Mouse (Mus musculus): ENCODE data around the gene Mcm8. TPM values are rescaled to one million over a fixed set of nuclear protein-coding genes. Genes with fewer than 3 reads are reported as not detected.

The Mcm8 gene
- 1 to 10 TPM; 1.0 to 1.3 TPM for total RNA-seq (2023)

DNA sequence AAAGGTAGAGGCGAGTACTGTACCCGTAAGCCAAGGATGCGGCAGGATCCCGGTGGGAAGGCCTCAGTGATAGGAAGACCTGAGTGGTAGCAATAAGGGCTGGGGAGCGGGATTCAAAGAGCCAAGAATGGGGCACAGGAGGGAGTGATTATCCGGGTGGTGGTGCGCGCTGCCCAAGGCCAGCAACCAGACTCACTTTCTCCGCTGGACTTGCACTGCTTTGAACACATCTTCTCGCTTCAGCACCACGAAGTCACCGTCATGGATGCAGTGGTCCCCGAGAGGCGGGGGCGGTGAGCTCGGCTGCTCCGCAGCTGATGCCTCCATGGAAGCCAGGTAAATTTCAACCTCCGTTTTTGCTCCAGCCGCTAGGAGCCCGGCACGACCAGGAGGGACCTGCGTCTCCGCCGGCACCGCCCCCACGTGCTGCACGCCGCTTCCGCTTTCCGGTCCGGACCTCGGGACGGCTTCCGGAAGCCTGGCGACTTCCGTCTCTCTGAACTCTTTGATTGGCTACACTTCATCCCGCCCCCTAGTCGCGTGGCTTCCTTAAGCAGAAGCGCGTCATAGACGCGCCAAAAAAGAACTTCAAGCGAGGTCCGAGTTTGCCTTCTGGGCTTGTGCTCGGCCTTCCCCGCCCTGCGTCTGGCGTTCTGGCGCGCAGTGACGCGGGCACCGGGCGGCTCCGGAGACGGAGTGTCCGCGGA lies at the start of gene Mcm8, which contains the start of gene Trmt6:
Mcm8 (plus strand) TSS at position 534 of the 707 bp plus-strand sequence.
Trmt6 (minus strand) TSS at position 448 of the 707 bp plus-strand sequence.

DNA sequence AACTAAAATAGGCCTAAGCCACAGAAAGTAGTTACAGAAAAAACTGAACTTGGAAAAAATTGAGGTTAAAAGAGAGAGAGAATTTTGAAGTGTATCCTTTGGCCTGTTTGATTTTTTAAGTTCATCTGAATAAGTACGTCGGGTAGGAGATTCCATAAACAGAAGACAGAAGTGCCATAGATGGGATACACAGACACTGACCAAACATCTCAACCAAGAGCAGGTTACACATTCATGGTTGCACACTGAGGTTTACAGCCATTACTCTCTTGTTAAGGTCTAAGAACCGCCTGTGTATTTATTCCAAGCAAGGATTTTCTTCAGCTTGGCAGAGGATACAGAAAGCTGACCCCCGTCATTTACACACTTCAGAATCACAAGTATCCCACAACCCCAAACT lies 35.0 kb upstream of the Mcm8 start, which contains the start of gene Chgb:
Chgb (plus strand) TSS at position 301 of the 400 bp plus-strand sequence.

DNA sequence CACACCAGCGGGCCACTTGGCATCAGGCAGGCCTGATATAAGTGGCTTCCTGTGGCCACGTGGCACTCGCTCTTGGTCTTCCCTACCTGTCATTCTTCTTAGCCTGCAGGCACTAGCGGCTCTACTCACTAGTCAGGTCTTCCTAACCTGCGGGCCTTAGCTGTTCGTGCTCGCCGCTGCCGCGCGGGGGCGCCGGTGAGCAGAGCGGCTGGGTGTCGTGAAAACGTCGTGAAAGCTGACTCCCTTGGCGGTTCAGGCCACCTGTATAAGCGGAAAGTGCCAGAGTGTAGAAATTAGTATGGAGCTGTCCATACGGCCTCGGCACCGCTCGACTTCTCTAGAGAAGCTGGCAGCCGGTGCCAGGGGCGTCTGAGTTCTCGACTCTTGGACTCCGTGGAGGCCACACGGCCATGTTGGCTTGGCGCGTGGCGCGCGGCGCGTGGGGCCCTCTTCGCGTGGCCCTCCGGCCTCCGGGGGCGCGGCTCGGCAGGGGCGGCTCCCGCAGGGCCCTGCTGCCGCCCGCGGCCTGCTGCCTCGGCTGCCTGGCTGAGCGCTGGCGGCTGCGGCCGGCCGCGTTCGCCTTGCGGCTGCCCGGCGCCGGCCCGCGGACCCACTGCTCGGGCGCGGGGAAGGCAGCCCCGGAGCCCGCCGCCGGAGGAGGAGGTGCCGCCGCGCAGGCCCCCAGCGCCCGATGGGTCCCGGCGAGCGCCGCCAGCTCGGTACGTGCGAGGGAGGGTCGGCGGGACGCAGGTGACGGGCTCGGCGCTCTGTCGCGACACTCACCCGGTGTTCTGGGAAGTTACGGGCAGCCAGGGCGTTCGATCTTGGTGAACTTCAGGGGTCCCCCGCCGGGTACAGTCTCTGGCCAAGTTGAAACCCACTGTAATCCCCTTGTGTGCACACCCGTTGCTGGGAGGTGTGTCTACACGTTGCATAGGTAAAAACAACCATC lies 30.7 kb downstream of the Mcm8 start, which contains the start of gene Crls1:
Crls1 (plus strand) TSS at position 260 of the 952 bp plus-strand sequence.

DNA sequence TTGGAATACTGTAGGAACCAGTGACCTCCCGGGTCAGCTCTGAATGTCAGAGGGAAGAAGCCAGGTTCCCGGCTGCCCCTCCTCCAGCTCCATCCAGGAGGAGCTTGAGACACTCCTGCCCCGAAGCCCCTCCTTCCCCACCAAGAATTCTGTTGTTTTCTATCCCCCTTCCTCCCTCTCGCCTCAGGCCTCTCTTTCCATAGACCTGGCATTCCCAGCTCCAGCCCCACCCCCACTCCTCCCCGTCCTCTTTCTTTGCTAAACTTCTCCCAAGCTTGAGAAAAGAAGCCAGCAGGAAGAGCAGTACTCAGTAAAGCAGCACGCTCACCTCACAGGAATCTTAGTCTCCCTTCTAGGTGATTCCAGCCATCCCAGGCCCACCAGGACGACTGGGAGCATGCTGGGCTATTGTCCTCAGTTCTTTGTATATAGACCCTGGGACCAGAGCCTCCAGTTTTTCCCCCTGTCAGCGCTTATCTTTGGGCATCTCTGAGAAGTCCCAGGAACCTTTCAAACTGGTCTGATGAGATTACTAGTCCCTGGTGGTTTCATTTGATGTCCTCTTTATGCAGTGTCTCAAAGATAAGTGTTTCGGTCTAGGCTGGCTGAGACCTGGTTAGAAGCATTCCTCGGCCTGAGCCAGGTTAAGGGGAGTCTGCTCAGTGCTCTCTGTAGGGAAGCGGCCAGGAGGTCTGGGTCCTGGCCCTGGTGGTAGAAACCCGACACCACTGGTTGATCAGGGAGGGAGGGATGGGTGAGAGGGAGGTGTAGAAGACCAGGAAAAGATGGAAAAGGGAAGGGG lies 65.1 kb downstream of the Mcm8 start, which contains the start of gene Lrrn4:
Lrrn4 (minus strand) TSS at position 48 of the 802 bp plus-strand sequence.

Other genes starting within 250 kb of the Mcm8 start
- gene Gpcpd1, start 228.4 kb upstream of the Mcm8 start, total RNA-seq (2023) = 100 to 1,000 TPM; 156 to 158 TPM
- 10 to 100 TPM; 15.1 to 16.8 TPM for gene Shld1, start 129.2 kb upstream of the Mcm8 start, total RNA-seq (2023)
- gene Chgb, start 34.9 kb upstream of the Mcm8 start, total RNA-seq (2023) = not detected
- gene Trmt6, start 86 bp upstream of the Mcm8 start, total RNA-seq (2023) = 10 to 100 TPM; 18.6 to 19.5 TPM
- gene Crls1, start 30.5 kb downstream of the Mcm8 start, total RNA-seq (2023) = 1 to 10 TPM; 7.0 to 7.9 TPM
- gene Lrrn4, start 64.8 kb downstream of the Mcm8 start, total RNA-seq (2023) = under 1 TPM in 1 of 2 experiments, not detected in 1; 1.00 TPM
- not detected for gene Fermt1, start 129.8 kb downstream of the Mcm8 start, total RNA-seq (2023)

Data from monocyte, adult 59 days (primary cell).